Mouse (Mus musculus) megakaryocyte progenitor cell, adult 5-6 weeks (primary cell): ENCODE measurements around the gene Hmcn1. TPM values are rescaled to one million over a fixed set of nuclear protein-coding genes. Genes with fewer than 3 reads are reported as not detected.

Experiments
- ATAC-seq: replicated peaks from 2 replicates; pipeline ENCODE4 v1.8.0; 2016; ENCODE audit warnings: mild to moderate bottlenecking, moderate TSS enrichment, inconsistent platforms; ENCODE audit not compliant: poor library complexity
- total RNA-seq, 2 experiments: library from RNA; stranded (forward) in 1 of 2; stranded (reverse) in 1 of 2; fragments of 157-497, 149-512 nt in 1 of 2; fragments of 200-1000 nt in 1 of 2; gene quantifications; 2 replicates each; pipeline versions ENCODE4 v1.2.3 to v1.2.4; 2015 to 2017

Gene Hmcn1
- total RNA-seq, 2 experiments from 2014 or later = 0.02 TPM; not detected in 1

GRCm38 (mm10) chr1:150886267-150886666 lies 107.0 kb downstream of the Hmcn1 start:
- ATAC-seq = no peak

GRCm38 (mm10) chr1:150878421-150878820 lies 114.8 kb downstream of the Hmcn1 start:
- ATAC-seq = no peak

GRCm38 (mm10) chr1:150877920-150878319 lies 115.3 kb downstream of the Hmcn1 start:
- no peak for ATAC-seq

- ATAC-seq = no peak
Measured at GRCm38 (mm10) chr1:150874025-150874424, 119.2 kb downstream of the Hmcn1 start.

- ATAC-seq = no peak
Measured at GRCm38 (mm10) chr1:150873231-150873630, 120.0 kb downstream of the Hmcn1 start.

GRCm38 (mm10) chr1:150872105-150872504 lies 121.1 kb downstream of the Hmcn1 start:
- ATAC-seq = no peak

GRCm38 (mm10) chr1:150869189-150869588 lies 124.0 kb downstream of the Hmcn1 start:
- ATAC-seq = no peak

GRCm38 (mm10) chr1:150866615-150867014 lies 126.6 kb downstream of the Hmcn1 start:
- no peak for ATAC-seq

- no peak for ATAC-seq
Measured at GRCm38 (mm10) chr1:150857779-150858178, 135.5 kb downstream of the Hmcn1 start.

GRCm38 (mm10) chr1:150833448-150833847 lies 159.8 kb downstream of the Hmcn1 start:
- no peak for ATAC-seq

- no peak for ATAC-seq
Measured at GRCm38 (mm10) chr1:150829851-150830250, 163.4 kb downstream of the Hmcn1 start.

- ATAC-seq = no peak
Measured at GRCm38 (mm10) chr1:150827169-150827568, 166.1 kb downstream of the Hmcn1 start.

- peak; percentile 73 for ATAC-seq
Measured at GRCm38 (mm10) chr1:150824334-150825005, 168.8 kb downstream of the Hmcn1 start.

GRCm38 (mm10) chr1:150816035-150816807 lies 177.0 kb downstream of the Hmcn1 start:
- no peak for ATAC-seq

GRCm38 (mm10) chr1:150814917-150815316 lies 178.3 kb downstream of the Hmcn1 start:
- ATAC-seq = no peak

- ATAC-seq = no peak
Measured at GRCm38 (mm10) chr1:150813381-150813780, 179.9 kb downstream of the Hmcn1 start.

GRCm38 (mm10) chr1:150806864-150807263 lies 186.4 kb downstream of the Hmcn1 start:
- ATAC-seq = no peak

- no peak for ATAC-seq
Measured at GRCm38 (mm10) chr1:150805466-150805865, 187.8 kb downstream of the Hmcn1 start.

- ATAC-seq = no peak
Measured at GRCm38 (mm10) chr1:150804235-150805099, 188.8 kb downstream of the Hmcn1 start.

- no peak for ATAC-seq
Measured at GRCm38 (mm10) chr1:150802642-150803041, 190.6 kb downstream of the Hmcn1 start.

- no peak for ATAC-seq
Measured at GRCm38 (mm10) chr1:150800611-150801263, 192.5 kb downstream of the Hmcn1 start.
